Mouse (Mus musculus): ENCODE results near the gene Adcy10. TPM values are rescaled to one million over a fixed set of nuclear protein-coding genes. Genes with fewer than 3 reads are reported as not detected.

The Adcy10 gene
- total RNA-seq, 1 experiment: 0.22 TPM

- no peak for TF ChIP-seq ZNF384 (IDR thresholded peaks at IDR 0.05; ENCODE audit: low read depth, low read length)
- TF ChIP-seq CHD2 (IDR thresholded peaks at IDR 0.05; ENCODE audit: low read depth, low read length): no peak
- TF ChIP-seq HCFC1 (IDR thresholded peaks at IDR 0.05; ENCODE audit: borderline replicate concordance, insufficient read depth, low read length): no peak
- TF ChIP-seq MAFK (IDR thresholded peaks at IDR 0.05; ENCODE audit: insufficient read depth, low read depth, low read length): no peak
- TF ChIP-seq ZC3H11A (IDR thresholded peaks at IDR 0.05; ENCODE audit: borderline replicate concordance, low read depth, low read length): no peak
- Histone ChIP-seq H3K27ac (ENCODE audit: insufficient read depth, low read depth, low read length, poor library complexity, severe bottlenecking) (no peak overlapping the region), H3K4me3 (ENCODE audit: insufficient read depth in 1 of 2, low read depth in 1 of 2, low read length in 2 of 2, poor library complexity in 1 of 2, severe bottlenecking in 1 of 2) (no peak overlapping the region), H3K9ac (ENCODE audit: insufficient read depth, low read depth, low read length, poor library complexity, severe bottlenecking) (no peak overlapping the region), H3K4me1 (ENCODE audit: control insufficient read depth in 2 of 2, insufficient read depth in 2 of 2, low read length in 2 of 2, poor library complexity in 1 of 2) (no peaks in the 10 kb centered on the region), H3K9me3 (ENCODE audit: control insufficient read depth, insufficient read depth, low read depth, low read length) (no peaks in the 10 kb centered on the region), H3K36me3 (ENCODE audit: control insufficient read depth, insufficient read depth, low read length, poor library complexity, severe bottlenecking) (no peaks in the 10 kb centered on the region)
- no peak for DNase-seq (ENCODE audit: low read depth, low spot score)
- in situ Hi-C loops (cut with MboI; ENCODE audit: low sequenced_read_pairs in 2 of 2, unreplicated experiment in 2 of 2): no loop called here
Observed at GRCm38 (mm10) chr1:165441719-165442118, 43.3 kb upstream of the Adcy10 start.

GRCm38 (mm10) chr1:165459041-165459502 lies 25.9 kb upstream of the Adcy10 start:
- DNase-seq (ENCODE audit: low read depth, low spot score): no peak
- Histone ChIP-seq H3K9me3 (ENCODE audit: control insufficient read depth, insufficient read depth, low read depth, low read length) (no peaks in the 10 kb centered on the region), H3K4me3 (ENCODE audit: insufficient read depth in 1 of 2, low read depth in 1 of 2, low read length in 2 of 2, poor library complexity in 1 of 2, severe bottlenecking in 1 of 2) (peak overlapping the region; percentile 82 to 92), H3K4me1 (ENCODE audit: control insufficient read depth in 2 of 2, insufficient read depth in 2 of 2, low read length in 2 of 2, poor library complexity in 1 of 2) (0 out of 4 replicates have a peak, but pooled peaks cover 0 to 2% of the 10 kb centered on the region in 2 experiments), H3K27ac (ENCODE audit: insufficient read depth, low read depth, low read length, poor library complexity, severe bottlenecking) (no peak overlapping the region), H3K36me3 (ENCODE audit: control insufficient read depth, insufficient read depth, low read length, poor library complexity, severe bottlenecking) (no peaks in the 10 kb centered on the region), H3K9ac (ENCODE audit: insufficient read depth, low read depth, low read length, poor library complexity, severe bottlenecking) (peak overlapping the region; percentile 78; the same call in 1 of the 2 replicates)
- TF ChIP-seq ZNF384 (IDR thresholded peaks at IDR 0.05; ENCODE audit: low read depth, low read length): 0 out of 2 replicates have a peak, but pooled peaks have one; percentile 27
- TF ChIP-seq HCFC1 (IDR thresholded peaks at IDR 0.05; ENCODE audit: borderline replicate concordance, insufficient read depth, low read length): no peak
- TF ChIP-seq CHD2 (IDR thresholded peaks at IDR 0.05; ENCODE audit: low read depth, low read length): no peak
- no peak for TF ChIP-seq ZC3H11A (IDR thresholded peaks at IDR 0.05; ENCODE audit: borderline replicate concordance, low read depth, low read length)
- no peak for TF ChIP-seq MAFK (IDR thresholded peaks at IDR 0.05; ENCODE audit: insufficient read depth, low read depth, low read length)
- in situ Hi-C loops (cut with MboI; ENCODE audit: low sequenced_read_pairs in 2 of 2, unreplicated experiment in 2 of 2): no loop called here

- in situ Hi-C loops (cut with MboI; ENCODE audit: low sequenced_read_pairs in 2 of 2, unreplicated experiment in 2 of 2): no loop called here
- peak overlapping the region; percentile 82 to 92 for H3K4me3 ChIP-seq (ENCODE audit: insufficient read depth in 1 of 2, low read depth in 1 of 2, low read length in 2 of 2, poor library complexity in 1 of 2, severe bottlenecking in 1 of 2)
- TF ChIP-seq CHD2 (IDR thresholded peaks at IDR 0.05; ENCODE audit: low read depth, low read length) (no peak), ZC3H11A (IDR thresholded peaks at IDR 0.05; ENCODE audit: borderline replicate concordance, low read depth, low read length) (no peak), HCFC1 (IDR thresholded peaks at IDR 0.05; ENCODE audit: borderline replicate concordance, insufficient read depth, low read length) (no peak), ZNF384 (IDR thresholded peaks at IDR 0.05; ENCODE audit: low read depth, low read length) (no peak), MAFK (IDR thresholded peaks at IDR 0.05; ENCODE audit: insufficient read depth, low read depth, low read length) (no peak)
- peak; percentile 21 for DNase-seq (ENCODE audit: low read depth, low spot score)
- H3K9ac ChIP-seq (ENCODE audit: insufficient read depth, low read depth, low read length, poor library complexity, severe bottlenecking): peak overlapping the region; percentile 78
- H3K4me1 ChIP-seq (ENCODE audit: control insufficient read depth in 2 of 2, insufficient read depth in 2 of 2, low read length in 2 of 2, poor library complexity in 1 of 2): 0 out of 4 replicates have a peak, but pooled peaks cover 0 to 2% of the 10 kb centered on the region in 2 experiments
- H3K36me3 ChIP-seq (ENCODE audit: control insufficient read depth, insufficient read depth, low read length, poor library complexity, severe bottlenecking): no peaks in the 10 kb centered on the region
- H3K27ac ChIP-seq (ENCODE audit: insufficient read depth, low read depth, low read length, poor library complexity, severe bottlenecking): peak overlapping the region; percentile 22; the same call in 1 of the 2 replicates
- no peaks in the 10 kb centered on the region for H3K9me3 ChIP-seq (ENCODE audit: control insufficient read depth, insufficient read depth, low read depth, low read length)
Observed at GRCm38 (mm10) chr1:165459503-165460181, 25.3 kb upstream of the Adcy10 start.

GRCm38 (mm10) chr1:165460360-165460800 lies 24.6 kb upstream of the Adcy10 start, which contains the start of the genes Dcaf6 and Mpc2:
Gene Dcaf6, minus strand, starts transcription at chr1:165460475.
Gene Mpc2, plus strand, starts transcription at chr1:165460637.
- Histone ChIP-seq H3K27ac (ENCODE audit: insufficient read depth, low read depth, low read length, poor library complexity, severe bottlenecking) (peak within 1 kb of the TSS; percentile 22), H3K9ac (ENCODE audit: insufficient read depth, low read depth, low read length, poor library complexity, severe bottlenecking) (peak within 1 kb of the TSS; percentile 88), H3K36me3 (ENCODE audit: control insufficient read depth, insufficient read depth, low read length, poor library complexity, severe bottlenecking) (no peaks in the 10 kb centered on the region), H3K4me3 (ENCODE audit: insufficient read depth in 1 of 2, low read depth in 1 of 2, low read length in 2 of 2, poor library complexity in 1 of 2, severe bottlenecking in 1 of 2) (peak within 1 kb of the TSS; percentile 82 to 92), H3K9me3 (ENCODE audit: control insufficient read depth, insufficient read depth, low read depth, low read length) (no peaks in the 10 kb centered on the region), H3K4me1 (ENCODE audit: control insufficient read depth in 2 of 2, insufficient read depth in 2 of 2, low read length in 2 of 2, poor library complexity in 1 of 2) (0 out of 4 replicates have a peak, but pooled peaks cover 0 to 2% of the 10 kb centered on the region in 2 experiments)
- no peak for TF ChIP-seq ZNF384 (IDR thresholded peaks at IDR 0.05; ENCODE audit: low read depth, low read length)
- peak; percentile 96 for TF ChIP-seq CHD2 (IDR thresholded peaks at IDR 0.05; ENCODE audit: low read depth, low read length)
- TF ChIP-seq ZC3H11A (IDR thresholded peaks at IDR 0.05; ENCODE audit: borderline replicate concordance, low read depth, low read length): no peak
- in situ Hi-C loops (cut with MboI; ENCODE audit: low sequenced_read_pairs in 2 of 2, unreplicated experiment in 2 of 2): no loop called here
- peak; percentile 92 for DNase-seq (ENCODE audit: low read depth, low spot score)
